Mouse (Mus musculus) heart, postnatal 0 days (tissue): ENCODE data around the gene Ska3.
"Not testable (repeated sequence)": the region's sequence is repeated elsewhere in the genome, so short reads cannot be mapped to it uniquely, and the experiment has no call there.

Source experiments
- CTCF ChIP-seq: IDR thresholded peaks from 2 replicates; pipeline ENCODE4 v1.5.1; 2016; ENCODE audit warnings: antibody characterized with exemption, control low read depth, low read depth
- EP300 ChIP-seq: IDR thresholded peaks from 2 replicates; pipeline ENCODE4 v1.6.1; 2016; ENCODE audit warnings: antibody characterized with exemption, low read depth

DNA sequence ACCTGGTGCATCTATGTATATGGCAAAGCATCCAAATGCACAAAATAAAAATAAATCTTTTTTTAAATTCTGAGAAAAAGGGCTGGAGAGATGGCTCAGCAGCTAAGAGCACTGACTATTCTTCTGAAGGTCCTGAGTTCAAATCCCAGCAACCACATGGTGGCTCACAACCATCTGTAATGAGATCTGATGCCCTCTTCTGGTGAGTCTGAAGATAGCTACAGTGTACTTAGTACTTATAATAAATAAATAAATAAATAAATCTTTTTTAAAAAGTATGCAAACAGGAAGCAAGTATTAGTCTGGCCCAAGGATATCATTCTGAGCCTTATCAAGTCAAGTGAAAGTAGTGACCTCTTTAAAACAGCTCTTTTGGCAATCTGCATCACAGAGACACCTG, 30.1 kb upstream of the Ska3 start:
- not testable (repeated sequence) for TF ChIP-seq EP300, CTCF
